Mouse (Mus musculus) v-Abl transformed pro-B cells (cell line): ENCODE measurements around the gene Stap1.

Experiments
- in situ Hi-C, 2 experiments: fragments of 400-800 bp; cut with MboI; formaldehyde crosslinking; loops; one replicate each; pipeline ENCODE4 v1.15.1; 2025; ENCODE audit not compliant: unreplicated experiment in 2 of 2

The Stap1 gene

DNA sequence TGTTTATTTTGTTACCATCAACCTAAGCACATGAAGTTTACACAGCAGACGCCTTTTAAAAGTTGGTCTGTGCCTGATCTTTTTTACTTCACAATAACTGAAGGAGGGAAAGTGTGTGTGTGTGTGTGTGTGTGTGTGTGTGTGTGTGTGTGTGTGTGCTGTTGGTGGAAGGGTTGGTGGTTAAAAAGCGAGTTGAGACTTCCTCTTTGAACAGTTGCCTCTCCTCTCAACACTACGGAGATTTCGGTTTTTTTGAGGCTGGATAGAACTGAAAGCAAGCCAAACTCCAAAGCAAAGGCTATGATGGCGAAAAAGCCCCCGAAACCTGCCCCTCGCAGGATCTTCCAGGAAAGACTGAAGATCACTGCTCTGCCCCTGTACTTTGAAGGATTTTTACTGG lies at the start of gene Stap1:
Gene Stap1, plus strand, starts transcription at position 209 of the 400 bp plus-strand sequence.
- in situ Hi-C loops: loop anchor here (25.0 kb wide), 2 partner anchors 341 to 741 kb away; partner anchors contain the start of gene Ythdc1 (in 2 of the 2)

DNA sequence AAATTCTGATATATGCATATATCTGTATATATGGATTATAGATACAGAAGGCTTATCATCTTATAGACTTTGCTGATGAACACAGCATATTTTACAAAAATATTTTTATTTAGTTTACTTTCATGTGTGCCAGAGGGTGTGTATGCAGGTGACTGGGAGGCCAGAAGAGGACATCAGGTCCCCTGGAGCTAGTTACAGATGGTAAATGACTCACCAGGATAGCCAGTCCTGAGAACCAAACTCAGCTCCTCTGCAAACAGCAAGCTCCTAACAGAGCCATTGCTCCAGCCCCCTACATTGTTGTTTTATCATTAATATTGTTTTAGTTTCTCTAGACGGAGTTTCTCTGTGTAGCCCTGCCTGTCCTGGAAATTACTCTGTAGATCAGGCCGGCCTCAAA lies 41.7 kb upstream of the Stap1 start:
- in situ Hi-C loops: no loop called here

DNA sequence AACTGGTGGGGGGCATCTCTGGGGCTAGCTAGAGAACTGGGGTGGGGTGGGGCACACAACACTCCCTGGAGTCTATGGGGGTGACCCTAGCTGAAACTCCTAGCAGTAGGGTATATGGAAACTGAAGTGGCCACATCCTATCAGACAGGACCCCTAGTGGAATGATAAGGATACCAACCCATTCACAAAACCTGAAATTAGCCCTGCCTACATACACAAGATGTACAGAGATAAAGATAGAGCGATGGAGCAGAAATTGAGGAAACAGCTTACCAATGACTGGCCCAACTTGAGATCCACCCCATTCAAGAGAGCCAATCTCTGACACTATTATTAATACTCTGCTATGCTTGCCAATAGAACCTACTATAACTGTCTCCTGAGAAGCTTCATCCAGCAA lies 8.0 kb upstream of the Stap1 start:
- in situ Hi-C loops: loop anchor here (25.0 kb wide), 2 partner anchors 349 to 749 kb away; partner anchors contain the start of gene Ythdc1 (in 2 of the 2)

DNA sequence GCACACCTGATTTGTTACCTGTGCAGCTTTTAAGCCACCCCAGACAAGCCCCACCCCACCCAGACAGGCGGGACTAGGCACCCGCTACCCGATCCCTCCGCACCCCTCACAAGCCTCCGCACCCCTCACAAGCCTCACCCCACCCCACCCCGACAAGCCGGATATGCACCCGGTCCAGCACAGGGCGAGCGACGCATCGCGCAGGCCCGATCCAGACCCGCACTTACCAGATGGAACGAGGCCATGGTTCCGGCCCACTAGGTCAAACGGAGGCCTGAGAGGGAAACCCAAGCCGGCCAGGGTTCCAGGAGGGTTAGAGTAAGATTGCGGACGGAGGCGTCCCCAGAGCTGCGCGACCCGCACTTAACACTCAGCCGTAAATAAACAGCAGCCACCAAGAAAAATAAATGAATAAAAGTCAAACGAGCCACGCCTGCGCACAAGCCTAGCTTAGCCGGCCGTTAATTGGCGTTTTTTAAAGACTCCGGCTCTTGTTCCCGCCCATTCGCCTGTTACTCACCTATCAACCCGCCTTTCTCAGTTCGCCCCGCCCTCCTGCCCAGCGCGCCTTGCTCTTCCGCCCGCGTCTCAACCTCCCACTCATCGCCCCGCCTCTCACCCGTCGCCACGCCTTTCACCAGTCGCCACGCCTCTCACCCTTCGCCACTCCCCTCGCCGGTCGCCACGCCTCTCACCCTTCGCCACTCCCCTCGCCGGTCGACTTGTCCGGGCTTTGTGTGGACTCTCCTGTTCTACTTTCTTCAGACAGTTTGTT lies 6.3 kb upstream of the Stap1 start, which contains the start of gene Cenpc1:
Gene Cenpc1, minus strand, starts transcription at position 483 of the 775 bp plus-strand sequence.
- in situ Hi-C loops: loop anchor here (5.0 to 25.0 kb wide), 5 partner anchors 112 to 747 kb away; partner anchors contain the start of gene Ythdc1 (in 2 of the 2)

DNA sequence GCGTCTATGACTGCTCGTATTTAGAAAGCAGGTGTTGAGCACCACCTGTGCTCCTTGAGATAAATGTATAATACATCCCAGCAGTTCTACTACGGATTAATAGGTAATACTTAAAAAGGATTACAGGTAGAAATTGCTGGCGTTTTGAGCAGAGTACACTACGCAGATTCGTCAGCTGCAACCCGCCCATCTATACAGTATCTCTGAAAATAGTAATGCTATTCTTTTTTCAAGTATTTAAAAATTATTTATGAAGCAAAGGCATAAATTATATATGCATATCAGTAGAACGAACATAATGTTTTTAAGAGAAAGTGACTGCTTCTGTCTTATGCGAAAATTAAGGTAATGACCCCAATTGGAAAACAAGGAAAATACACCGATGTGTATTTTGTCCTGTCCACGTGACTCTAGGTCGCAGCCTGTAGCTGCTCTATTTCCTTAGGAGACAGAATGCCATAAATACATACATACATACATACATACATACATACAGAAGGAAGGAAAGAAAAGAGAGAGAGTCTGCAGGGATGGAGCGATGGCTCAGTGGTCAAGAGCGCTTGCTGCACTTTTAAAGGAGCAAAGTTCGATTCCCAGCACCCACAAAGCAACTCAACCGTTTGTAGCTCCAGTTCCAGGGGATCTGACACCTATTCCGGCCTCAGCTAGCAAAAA lies 5.5 kb upstream of the Stap1 start:
- in situ Hi-C loops: loop anchor here (5.0 to 25.0 kb wide), 5 partner anchors 111 to 746 kb away; partner anchors contain the start of gene Ythdc1 (in 2 of the 2)

DNA sequence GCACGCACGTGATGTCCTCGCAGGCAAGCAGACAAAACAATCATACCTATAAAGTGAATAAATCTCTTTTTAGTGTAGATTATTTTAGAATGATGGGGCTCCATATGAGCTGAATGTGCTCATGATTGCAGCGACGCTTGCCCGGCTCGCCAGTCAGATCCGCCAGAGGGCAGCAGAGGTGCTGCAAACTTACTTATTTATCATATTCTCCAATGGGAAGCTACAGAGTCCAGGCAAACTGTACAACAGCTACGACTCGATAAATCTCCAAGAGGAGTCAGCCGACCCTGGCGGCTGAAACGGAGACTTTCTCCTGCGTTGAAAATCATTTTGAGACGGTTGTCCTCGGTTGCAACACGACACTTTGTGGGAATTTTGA lies 5.0 kb upstream of the Stap1 start:
- in situ Hi-C loops: loop anchor here (5.0 to 25.0 kb wide), 5 partner anchors 111 to 746 kb away; partner anchors contain the start of gene Ythdc1 (in 2 of the 2)

DNA sequence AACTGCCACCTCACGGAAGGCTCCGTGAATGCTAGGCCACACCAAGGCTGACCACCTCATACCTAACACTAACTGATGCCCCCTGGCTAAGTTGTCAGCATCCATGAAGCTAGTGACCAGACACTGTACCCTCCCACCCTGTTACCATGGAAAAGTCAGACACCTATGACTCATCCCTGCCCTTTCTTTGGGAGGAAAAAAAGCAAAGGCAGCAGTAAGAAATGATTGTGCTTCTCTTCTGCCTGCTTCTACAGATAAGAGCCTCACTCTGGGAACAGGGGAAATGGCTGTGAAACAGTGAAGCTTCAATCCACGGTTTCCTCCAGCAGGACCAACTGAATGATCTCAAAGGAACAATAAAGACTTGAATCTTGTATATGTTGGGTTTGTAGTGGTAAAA lies 3.1 kb upstream of the Stap1 start:
- in situ Hi-C loops: loop anchor here (5.0 to 25.0 kb wide), 5 partner anchors 109 to 744 kb away; partner anchors contain the start of gene Ythdc1 (in 2 of the 2)

DNA sequence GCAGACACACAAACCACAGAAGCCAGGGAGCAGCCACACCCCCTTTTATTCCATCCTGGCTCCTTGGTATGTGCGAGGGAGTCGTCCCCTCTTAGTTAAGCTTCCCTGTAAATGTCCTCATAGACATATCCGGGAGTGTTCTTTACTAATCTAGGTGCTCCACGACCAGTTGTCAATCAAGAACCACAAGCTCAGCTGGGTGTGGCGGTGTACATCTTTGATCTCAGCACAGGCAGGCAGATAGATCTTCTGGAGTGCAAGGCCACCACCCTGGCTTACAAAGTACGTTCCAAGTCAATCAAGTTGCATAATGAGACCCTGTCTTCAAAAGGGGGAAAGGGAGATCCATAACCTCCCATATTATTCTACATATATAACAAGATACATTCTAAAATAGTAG lies 2.4 kb upstream of the Stap1 start:
- in situ Hi-C loops: loop anchor here (5.0 to 25.0 kb wide), 5 partner anchors 108 to 743 kb away; partner anchors contain the start of gene Ythdc1 (in 2 of the 2)

DNA sequence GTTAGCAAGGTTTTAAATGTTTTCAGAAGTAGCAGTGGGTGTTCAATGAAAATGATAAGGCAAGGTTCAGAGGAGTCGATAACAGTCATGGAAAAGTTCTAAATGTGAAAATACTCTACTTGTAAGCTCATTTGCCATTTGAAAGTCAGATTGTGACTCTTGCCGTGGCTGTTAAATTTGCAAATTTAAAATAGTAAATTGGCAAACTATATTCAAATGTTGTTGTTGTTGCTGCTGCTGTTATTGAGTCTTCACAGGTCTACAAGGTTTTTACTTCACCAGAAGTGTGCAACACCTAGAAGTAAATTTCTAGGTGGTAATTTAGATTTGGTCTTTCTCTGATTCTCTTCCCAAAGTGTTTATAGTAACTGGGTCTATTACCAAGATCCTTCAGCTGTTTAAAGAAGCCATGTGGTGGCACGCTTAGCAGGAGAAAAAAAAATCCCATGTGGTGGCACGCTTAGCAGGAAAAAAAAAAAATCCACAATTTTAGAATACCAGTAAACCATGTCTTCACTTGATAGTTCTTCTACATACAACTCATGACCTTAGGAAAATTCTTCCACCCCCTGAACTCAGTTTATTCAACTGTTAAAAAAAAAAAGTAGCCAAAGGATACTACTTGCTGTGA lies 1.3 kb downstream of the Stap1 start:
- in situ Hi-C loops: loop anchor here (25.0 kb wide), 2 partner anchors 339 to 739 kb away; partner anchors contain the start of gene Ythdc1 (in 2 of the 2)

DNA sequence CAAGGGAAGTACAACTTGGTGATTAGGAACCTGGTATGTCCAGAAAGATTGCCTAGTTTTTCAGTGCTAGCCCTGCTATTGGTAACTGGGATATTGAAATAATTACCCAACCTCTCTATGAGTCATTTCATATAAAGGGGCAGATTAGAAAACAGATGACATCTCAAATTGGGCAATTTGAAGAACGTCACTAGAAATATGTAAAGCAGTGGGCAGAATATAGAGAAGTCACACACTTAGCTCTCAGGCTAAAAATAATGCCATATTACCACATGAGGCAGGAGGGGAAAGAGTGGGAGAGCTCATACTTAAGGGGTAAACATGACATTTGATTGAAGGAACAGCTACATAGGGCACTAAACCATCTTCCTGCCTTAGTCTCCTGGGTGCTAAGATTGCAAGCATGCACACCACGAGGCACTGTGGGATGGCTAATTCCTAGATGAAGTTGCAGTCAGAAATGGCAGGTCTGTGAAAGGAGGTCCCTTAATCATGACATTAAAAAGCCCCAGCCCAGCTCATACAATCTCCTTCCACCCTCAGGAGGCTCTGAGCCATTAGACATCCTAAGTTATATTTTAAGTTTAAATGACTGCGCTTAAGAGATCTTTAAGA lies 7.3 kb downstream of the Stap1 start:
- in situ Hi-C loops: no loop called here

DNA sequence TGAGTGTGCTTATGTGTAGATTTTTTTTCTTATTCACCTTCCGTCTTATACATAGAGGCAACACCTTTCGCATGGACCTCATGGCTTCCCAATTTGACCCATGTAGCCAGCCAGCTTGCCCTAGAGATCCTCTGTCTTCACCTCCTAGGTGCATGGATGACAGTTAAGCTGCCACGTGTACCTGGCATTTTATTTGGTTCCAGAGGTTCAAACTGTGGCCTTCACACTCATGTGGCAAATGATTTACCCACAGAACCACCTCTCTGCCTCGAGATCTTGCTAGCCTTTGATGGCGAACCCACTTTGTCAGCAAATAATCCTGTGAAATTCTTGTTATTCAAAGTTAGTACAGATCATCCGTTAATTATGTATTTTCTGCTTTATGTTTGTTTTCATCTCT lies 12.4 kb downstream of the Stap1 start:
- in situ Hi-C loops: loop anchor here (5.0 to 10.0 kb wide), 2 partner anchors 33 to 51 kb away; no protein-coding TSS in a partner anchor

DNA sequence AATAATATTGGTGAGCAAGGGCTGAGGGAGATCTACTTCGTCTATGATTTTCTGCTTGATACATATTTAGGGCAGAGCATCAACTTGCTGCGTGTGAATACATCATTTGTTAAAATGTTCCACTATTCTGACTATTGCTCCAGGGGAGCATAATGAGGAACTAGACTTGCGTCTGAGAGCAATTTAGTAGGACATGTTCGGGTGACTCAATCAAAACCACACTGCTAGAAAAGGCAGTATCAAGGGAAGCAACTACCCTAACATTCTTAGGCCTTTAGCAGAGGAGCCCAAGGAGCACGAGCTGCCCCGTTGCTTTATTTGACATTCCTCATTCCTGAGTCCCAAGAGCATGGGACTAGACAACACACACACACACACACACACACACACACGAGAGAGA lies 13.4 kb downstream of the Stap1 start:
- in situ Hi-C loops: loop anchor here (5.0 to 10.0 kb wide), 2 partner anchors 32 to 50 kb away; no protein-coding TSS in a partner anchor

DNA sequence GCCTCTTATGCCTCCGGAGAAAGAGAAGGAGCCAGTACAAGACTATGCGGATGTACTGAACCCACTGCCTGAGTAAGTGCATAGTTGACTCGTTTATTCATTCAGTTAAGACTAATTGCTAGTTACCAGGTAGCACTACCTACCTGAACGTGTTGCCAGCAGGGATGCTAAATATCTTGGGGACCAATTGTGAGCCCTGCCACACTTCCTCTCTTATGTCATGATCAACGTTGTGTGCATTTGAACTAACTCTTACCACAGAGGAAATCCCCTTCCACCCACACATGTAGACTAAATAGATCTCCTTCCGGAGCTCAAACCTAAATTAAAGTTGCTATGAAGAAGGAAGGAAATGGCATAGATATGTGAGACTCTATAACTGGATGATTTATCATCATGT lies 15.2 kb downstream of the Stap1 start:
- in situ Hi-C loops: loop anchor here in 1 of 2 experiments (10.0 kb wide), 1 partner anchor 48 kb away; no protein-coding TSS in a partner anchor

DNA sequence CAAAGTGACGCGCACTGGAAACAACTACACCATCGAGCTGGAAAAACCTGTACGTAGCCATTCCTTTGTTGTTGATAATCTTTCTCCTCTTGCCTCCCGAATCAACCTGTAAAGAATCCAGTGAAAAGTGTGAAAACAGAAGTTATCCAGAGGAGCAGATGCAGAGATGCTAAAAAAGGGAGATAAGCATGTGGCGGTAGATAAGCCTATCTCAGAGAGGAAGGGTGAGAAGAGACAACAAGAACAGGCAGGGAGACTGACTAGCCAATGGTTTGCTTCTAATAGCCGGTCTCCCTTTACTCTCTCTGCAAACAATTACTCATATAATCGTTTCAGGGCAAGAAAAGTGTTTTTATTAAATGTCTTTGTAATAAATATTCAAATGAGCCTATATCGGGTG lies 23.2 kb downstream of the Stap1 start:
- in situ Hi-C loops: no loop called here

DNA sequence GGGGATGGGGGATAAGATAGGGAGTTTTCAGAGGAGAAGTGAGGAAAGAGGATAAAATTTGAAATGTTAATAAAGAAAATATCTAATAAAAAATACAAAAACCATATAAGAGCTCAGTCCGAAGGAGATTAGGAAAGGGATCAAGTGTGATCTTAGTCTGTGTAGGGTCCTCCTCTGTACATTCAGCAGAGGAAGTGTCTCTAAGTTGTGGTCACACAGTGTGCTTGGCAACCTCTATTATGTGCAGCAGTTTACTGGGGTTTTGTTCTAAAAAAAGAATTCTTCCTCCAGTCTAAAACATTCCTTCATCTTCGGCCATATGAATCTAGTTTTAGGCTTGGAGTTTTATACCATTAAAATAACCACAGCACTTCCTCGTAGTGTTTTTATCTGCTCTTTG lies 27.4 kb downstream of the Stap1 start:
- in situ Hi-C loops: no loop called here

DNA sequence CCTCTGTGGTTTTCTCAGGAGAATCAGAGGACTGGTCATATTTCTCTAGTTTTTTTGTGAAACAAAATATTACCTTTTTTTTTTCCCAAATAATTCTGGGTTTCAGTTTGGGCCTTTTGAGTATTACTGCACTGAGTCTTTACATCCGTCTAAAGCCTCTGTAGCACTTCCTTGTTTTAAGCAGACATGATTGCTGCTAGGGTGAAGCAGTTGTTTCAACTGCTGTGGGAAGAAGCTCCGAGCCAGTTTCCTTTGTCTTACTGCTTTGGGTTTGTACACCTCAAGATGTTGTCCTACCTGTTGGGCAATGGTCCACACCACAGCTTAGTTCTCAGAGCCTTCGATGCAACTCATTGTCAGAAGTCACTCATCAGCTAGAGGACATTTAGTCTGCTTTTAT lies 29.1 kb downstream of the Stap1 start:
- in situ Hi-C loops: no loop called here

DNA sequence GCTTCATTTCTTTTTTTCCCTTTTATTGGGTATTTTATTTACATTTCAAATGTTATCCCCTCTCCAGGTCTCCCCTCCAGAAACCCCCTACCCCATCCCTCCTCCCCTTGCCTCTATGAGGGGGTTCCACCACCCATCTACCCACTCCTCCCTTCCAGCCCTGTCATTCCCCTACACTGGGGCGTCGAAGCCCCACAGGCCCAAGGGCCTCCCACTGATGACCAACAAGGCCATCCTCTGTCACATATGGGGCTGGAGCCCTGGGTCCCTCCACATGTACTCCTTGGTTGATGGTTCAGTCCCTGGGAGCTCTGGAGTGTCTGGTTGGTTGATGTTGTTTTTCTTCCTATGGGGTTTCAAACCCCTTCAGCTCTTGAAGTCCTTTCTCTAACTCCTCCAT lies 30.6 kb downstream of the Stap1 start:
- in situ Hi-C loops: no loop called here

DNA sequence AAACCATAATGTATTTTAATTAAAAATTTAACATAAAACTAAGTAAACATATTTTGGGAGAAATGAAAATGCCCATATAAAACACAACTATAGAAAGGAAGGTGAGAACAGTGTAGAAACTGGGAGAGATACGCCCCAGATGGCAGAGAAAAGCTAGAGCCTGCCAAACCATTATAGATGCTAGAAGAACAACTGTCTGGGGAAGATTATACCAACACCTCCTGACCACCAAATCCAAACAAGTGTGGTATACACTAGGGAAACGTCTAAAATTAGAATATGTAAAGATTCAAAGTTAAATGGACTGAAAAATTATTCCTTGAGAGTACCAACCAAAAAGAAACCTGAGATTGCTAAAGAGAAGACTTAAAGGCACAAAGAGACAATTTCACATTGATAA lies 35.1 kb downstream of the Stap1 start:
- in situ Hi-C loops: no loop called here

DNA sequence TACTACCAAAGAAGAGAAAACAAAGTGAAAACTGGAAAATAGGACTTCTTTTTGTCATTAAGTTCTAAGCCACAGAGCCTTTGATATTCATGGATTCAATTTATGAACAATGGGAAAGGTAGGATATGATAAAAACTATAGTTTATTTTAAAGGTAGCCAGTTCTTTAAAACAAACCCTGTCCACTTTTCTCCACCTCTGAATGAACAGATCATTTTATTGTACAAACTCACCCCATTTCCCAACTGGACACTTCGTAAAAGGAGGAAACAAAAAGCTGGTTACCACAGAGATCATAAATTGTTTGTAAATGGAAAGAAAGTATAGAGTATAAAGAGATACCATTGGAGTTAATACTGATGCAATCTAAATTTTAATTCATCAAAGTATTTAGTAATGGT lies 39.5 kb downstream of the Stap1 start:
- in situ Hi-C loops: no loop called here

DNA sequence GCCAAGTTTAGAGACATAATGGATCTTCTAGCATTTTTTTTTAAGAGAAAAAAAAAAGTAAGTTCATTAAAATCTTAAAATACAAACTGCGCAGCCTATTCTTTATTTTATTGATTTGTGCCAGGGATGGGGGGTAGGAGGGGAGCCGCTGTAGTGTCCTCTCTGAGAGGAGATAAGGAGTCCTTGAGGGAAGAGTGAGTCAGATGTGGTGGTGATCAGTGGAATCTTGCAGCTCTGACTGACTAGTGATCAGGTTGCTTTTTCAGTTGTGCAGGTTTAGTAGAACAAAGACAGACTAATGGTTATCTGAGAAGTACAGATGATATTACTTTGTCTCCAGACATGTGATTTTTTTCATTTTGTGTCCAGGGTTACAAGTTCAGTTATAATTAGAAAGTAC lies 41.5 kb downstream of the Stap1 start:
- in situ Hi-C loops: no loop called here
